Mouse (Mus musculus) stomach, embryonic 14.5 days (tissue): ENCODE results near the gene Evi2. TPM values are rescaled to one million over a fixed set of nuclear protein-coding genes. Genes with fewer than 3 reads are reported as not detected.

ENCODE experiments used
- ATAC-seq: fragments of 200-750 bp; cut with Nextera tagmentation; 2 replicates; pipeline ENCODE4 v1.8.0; 2017; ENCODE audit warnings: low read depth, moderate TSS enrichment; ENCODE audit not compliant: insufficient number of reproducible peaks, insufficient read depth, low FRiP score
- H3K27ac ChIP-seq: fragments of 300-500 bp; sonication (generic); 2 replicates; pipeline ENCODE4 v1.5.1; 2014; ENCODE audit warnings: mild to moderate bottlenecking, low read length, moderate library complexity, mixed read lengths
- H3K27me3 ChIP-seq: fragments of 300-500 bp; sonication (generic); 2 replicates; pipeline ENCODE4 v1.6.1; 2014; ENCODE audit warnings: low read length, control low read depth, mixed read lengths; ENCODE audit not compliant: control insufficient read depth, insufficient read depth
- H3K36me3 ChIP-seq: fragments of 300-500 bp; sonication (generic); 2 replicates; pipeline ENCODE4 v1.6.1; 2014; ENCODE audit warnings: mild to moderate bottlenecking, control low read depth, low read length, moderate library complexity, mixed read lengths; ENCODE audit not compliant: control insufficient read depth, insufficient read depth
- H3K4me1 ChIP-seq: fragments of 300-500 bp; sonication (generic); 2 replicates; pipeline ENCODE4 v1.6.1; 2014; ENCODE audit warnings: low read length, control low read depth, mixed read lengths; ENCODE audit not compliant: control insufficient read depth, insufficient read depth
- H3K4me2 ChIP-seq: fragments of 300-500 bp; sonication (generic); replicated peaks from 2 replicates; pipeline ENCODE4 v1.6.1; 2014; ENCODE audit warnings: low read depth, low read length, control low read depth
- H3K4me3 ChIP-seq: fragments of 300-500 bp; sonication (generic); 2 replicates; pipeline ENCODE4 v1.5.1; 2014; ENCODE audit warnings: low read depth, low read length, control low read depth
- H3K9ac ChIP-seq: fragments of 300-500 bp; sonication (generic); replicated peaks from 2 replicates; pipeline ENCODE4 v1.6.1; 2014; ENCODE audit warnings: low read depth, mild to moderate bottlenecking, control low read depth, low read length, moderate library complexity, mixed read lengths
- H3K9me3 ChIP-seq: fragments of 300-500 bp; sonication (generic); 2 replicates; pipeline ENCODE4 v1.6.1; 2016; ENCODE audit warnings: low read depth, low read length, control low read depth; ENCODE audit not compliant: control insufficient read depth
- WGBS: fragments of 180-500 bp; shearing (Covaris S2); extraction: QIAGEN DNeasy Blood & Tissue Kit; methylation state at CpG from one replicate; pipeline ENCODE4 v1.1.7; 2014; 5-methylcytosine and 5-hydroxymethylcytosine counted together
- polyA plus RNA-seq: library from polyadenylated mRNA; unstranded; fragments of >200 nt; fragmentation: Nextera tagmentation; extraction: Ambion mirVana; gene quantifications from 2 replicates; pipeline ENCODE4 v1.2.1, GENCODE M21; 2014

Evi2 gene
- polyA plus RNA-seq = 1.5 and 2.2 TPM in 2 replicates

DNA sequence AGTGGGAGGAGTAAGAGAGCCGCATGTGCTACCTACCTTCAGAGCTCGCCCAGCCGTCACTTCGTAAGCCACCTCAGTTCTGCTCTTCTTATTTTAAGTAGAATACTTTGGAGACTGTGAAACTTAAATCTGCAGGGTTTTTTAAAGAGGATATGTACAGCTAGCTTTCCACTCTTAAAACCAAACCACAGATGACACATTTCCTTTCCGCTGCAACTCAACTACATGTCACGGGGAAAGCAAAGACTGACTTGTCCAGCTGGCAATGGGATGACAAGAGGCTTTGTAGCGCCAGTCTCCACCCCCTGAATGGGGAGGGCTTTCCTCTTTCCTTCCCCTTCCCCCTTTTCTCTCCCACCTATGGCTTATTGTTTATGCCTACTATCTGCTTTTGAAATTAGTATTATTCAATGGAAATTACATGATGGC lies at the start of gene Evi2, which contains the start of gene Evi2a:
Gene Evi2 (minus strand): TSS at position 257 of the 429 bp plus-strand sequence.
Gene Evi2a (minus strand): TSS at position 277 of the 429 bp plus-strand sequence.
- no peaks in the 10 kb centered on the region for H3K9me3 ChIP-seq
- H3K27ac ChIP-seq = no peak within 1 kb of the TSS
- ATAC-seq = no peak
- H3K9ac ChIP-seq = no peak within 1 kb of the TSS
- no peak within 1 kb of the TSS for H3K4me3 ChIP-seq
- 90% methylated on average over 7 of the region's 7 CpGs for WGBS
- 0 out of 2 replicates have a peak, but pooled peaks cover 4% of the 10 kb centered on the region for H3K4me1 ChIP-seq
- H3K36me3 ChIP-seq = peaks cover 3% of the 10 kb centered on the region; the same call in 1 of the 2 replicates
- H3K27me3 ChIP-seq = no peaks in the 10 kb centered on the region
- no peak within 1 kb of the TSS for H3K4me2 ChIP-seq

DNA sequence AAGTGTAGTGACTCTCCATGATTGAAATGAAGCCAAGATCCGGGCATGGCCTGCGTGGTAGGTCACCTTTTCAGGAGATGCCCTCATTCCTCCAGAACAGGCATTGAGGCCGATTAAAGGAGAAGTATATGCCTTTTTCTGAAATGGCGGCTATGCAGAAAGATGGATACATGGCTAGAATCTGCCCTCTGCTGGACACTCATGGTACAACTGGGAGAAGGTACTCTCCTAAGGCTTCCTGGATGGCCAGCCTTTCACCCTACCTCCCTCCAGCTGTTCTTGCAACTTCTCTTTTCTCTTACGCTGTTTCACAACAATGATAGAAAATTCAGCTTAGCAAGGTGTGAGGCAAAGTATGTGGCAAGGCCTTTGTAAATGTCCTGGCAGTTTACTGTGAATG lies 47.4 kb upstream of the Evi2 start:
- no peak for ATAC-seq
- no peak overlapping the region for H3K27ac ChIP-seq
- H3K4me3 ChIP-seq = no peak overlapping the region
- no peak overlapping the region for H3K9ac ChIP-seq
- H3K27me3 ChIP-seq = no peaks in the 10 kb centered on the region
- WGBS = 50% methylated on average over 5 of the region's 5 CpGs
- no peaks in the 10 kb centered on the region for H3K4me1 ChIP-seq
- H3K9me3 ChIP-seq = no peaks in the 10 kb centered on the region
- H3K36me3 ChIP-seq = peaks cover 32% of the 10 kb centered on the region
- no peak overlapping the region for H3K4me2 ChIP-seq

DNA sequence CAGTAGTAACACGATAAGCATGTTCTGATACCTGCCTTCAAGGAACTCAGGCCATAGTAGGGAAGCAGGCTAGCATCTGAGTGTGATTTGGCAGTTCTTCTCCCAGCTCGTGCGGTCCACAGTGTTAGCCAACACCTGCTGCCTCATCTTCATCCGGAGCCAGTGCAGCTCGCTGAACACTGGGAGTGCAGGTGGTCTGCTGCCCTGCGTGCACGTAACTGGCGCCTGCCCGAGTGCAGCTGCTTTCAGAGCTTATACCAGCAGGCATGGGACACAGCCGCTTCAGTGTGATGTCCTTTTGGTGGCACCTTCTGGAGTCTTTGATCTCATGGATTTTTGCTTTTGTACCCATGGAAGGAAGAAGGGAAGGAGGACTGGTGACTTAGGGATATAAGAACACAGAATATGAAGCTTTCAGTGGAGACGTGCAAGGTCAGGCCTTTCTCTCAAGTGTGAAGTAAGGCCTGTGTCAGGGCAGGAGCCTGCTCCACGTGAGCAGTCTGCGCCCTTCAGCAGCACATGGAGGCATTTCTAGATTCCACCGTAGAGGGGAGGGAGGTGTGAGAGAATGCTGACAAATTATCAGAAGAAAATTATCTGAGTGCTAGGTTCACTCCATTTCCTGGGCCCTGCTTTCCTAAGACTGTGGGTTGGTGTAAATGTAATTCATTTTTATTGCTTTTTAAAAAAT lies 45.1 kb upstream of the Evi2 start:
- no peaks in the 10 kb centered on the region for H3K4me1 ChIP-seq
- WGBS = 91% methylated on average over 14 of the region's 14 CpGs
- no peak overlapping the region for H3K4me3 ChIP-seq
- H3K4me2 ChIP-seq = no peak overlapping the region
- H3K36me3 ChIP-seq = peaks cover 46% of the 10 kb centered on the region
- H3K27ac ChIP-seq = no peak overlapping the region
- no peak for ATAC-seq
- no peak overlapping the region for H3K9ac ChIP-seq
- H3K9me3 ChIP-seq = no peaks in the 10 kb centered on the region
- no peaks in the 10 kb centered on the region for H3K27me3 ChIP-seq

DNA sequence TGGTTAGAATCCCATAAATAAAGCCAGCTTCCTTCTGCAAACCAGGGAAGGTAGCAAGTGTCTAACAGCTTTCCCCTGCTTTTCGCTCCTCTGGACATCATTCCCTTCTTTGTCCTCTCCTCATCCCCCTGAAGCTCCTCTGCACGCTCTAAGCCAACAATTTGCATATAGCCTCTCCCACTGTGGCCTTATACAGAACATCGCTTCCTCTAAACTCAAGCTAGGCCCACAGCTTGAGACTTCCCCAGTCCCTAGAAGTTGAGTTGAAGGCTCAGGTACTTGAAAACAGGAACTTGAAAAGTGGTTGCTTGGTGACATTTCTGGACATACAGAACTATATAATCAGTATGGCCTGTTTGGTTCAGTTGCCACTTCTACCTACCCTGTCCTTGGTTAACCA lies 43.4 kb upstream of the Evi2 start:
- Histone ChIP-seq H3K4me3 (no peak overlapping the region), H3K36me3 (peaks cover 44% of the 10 kb centered on the region), H3K9ac (no peak overlapping the region), H3K4me2 (no peak overlapping the region), H3K27ac (no peak overlapping the region), H3K4me1 (no peaks in the 10 kb centered on the region), H3K27me3 (no peaks in the 10 kb centered on the region), H3K9me3 (no peaks in the 10 kb centered on the region)
- no peak for ATAC-seq
- WGBS = 91% methylated on average over 3 of the region's 3 CpGs

DNA sequence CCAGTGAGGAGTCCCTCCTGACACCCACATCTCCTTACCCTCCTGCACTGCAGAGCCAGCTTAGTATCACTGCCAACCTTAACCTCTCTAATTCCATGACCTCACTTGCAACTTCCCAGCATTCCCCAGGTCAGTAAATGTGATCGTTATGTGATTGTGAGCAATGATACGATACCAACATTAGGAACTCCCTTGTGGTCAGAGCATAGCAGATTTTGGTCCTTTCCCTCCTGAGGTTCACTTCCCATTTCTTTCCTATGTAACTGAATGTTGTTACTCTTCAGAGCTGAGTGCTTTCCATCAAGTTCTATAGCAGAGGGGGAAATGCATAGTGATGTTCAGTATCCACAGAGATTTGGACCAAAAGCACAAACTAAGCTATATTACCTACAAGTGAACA lies 39.9 kb upstream of the Evi2 start:
- H3K9ac ChIP-seq = no peak overlapping the region
- no peaks in the 10 kb centered on the region for H3K27me3 ChIP-seq
- no peak overlapping the region for H3K27ac ChIP-seq
- no peak for ATAC-seq
- no peak overlapping the region for H3K4me3 ChIP-seq
- no peaks in the 10 kb centered on the region for H3K4me1 ChIP-seq
- H3K4me2 ChIP-seq = no peak overlapping the region
- WGBS = 95% methylated on average over 2 of the region's 2 CpGs
- H3K36me3 ChIP-seq = peaks cover 51% of the 10 kb centered on the region
- no peaks in the 10 kb centered on the region for H3K9me3 ChIP-seq

DNA sequence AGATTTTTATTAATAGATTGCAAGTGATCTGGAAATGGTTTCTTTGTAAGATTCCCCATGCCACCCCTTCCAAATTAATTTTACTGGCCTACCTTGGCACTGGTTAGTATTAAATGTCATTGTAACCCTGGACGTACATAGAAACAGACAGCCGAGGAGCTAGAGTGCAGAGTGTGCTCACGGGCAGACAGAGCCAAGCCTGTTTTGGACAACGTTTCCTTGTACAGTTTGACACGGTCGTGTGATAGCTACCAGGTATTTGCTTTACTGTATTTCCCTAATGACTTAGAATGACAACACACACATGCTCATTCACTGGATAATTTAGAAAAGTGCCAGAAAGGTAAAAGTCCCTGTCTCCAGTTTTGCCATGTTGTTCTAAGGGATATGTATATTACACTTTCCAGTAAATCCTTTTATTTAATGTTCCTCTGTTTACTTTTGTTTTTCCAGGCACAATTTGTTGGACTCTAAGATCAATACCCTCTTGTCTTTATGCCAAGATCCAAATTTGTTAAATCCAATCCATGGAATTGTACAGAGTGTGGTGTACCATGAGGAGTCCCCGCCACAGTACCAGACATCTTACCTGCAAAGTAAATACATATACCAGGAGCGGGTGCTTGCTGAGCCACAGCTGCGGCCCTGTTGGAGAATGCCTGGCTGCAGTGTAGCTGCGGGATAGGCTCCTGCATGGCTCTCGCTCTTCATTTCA lies 38.0 kb upstream of the Evi2 start:
- Histone ChIP-seq H3K27ac (no peak overlapping the region), H3K4me2 (no peak overlapping the region), H3K27me3 (no peaks in the 10 kb centered on the region), H3K4me3 (no peak overlapping the region), H3K9ac (no peak overlapping the region), H3K9me3 (no peaks in the 10 kb centered on the region), H3K36me3 (peaks cover 47% of the 10 kb centered on the region), H3K4me1 (no peaks in the 10 kb centered on the region)
- ATAC-seq = no peak
- WGBS = 88% methylated on average over 11 of the region's 11 CpGs

DNA sequence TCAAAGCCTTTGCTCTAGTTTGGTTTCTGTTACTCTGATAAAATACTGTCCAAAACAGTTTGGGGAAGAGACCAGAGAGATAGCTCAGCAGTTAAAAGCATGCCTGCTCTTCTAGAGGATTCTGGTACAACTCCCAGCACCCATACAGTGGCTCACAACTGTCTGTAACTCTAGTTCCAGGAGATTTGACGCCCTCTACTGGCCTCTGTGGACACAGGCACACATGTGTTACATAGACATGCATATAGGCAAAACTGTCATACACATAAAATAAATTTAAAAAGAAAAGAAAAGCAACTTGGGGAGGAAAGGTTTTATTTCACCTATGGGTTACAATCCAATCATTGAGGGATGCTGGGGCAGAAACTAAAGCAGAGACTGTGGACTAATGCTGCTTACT lies 36.6 kb upstream of the Evi2 start:
- Histone ChIP-seq H3K27me3 (no peaks in the 10 kb centered on the region), H3K4me2 (no peak overlapping the region), H3K4me1 (no peaks in the 10 kb centered on the region), H3K36me3 (peaks cover 52% of the 10 kb centered on the region), H3K9me3 (no peaks in the 10 kb centered on the region), H3K4me3 (no peak overlapping the region), H3K9ac (no peak overlapping the region), H3K27ac (no peak overlapping the region)
- no peak for ATAC-seq
- WGBS = 55% methylated on average over 1 of the region's 1 CpGs

DNA sequence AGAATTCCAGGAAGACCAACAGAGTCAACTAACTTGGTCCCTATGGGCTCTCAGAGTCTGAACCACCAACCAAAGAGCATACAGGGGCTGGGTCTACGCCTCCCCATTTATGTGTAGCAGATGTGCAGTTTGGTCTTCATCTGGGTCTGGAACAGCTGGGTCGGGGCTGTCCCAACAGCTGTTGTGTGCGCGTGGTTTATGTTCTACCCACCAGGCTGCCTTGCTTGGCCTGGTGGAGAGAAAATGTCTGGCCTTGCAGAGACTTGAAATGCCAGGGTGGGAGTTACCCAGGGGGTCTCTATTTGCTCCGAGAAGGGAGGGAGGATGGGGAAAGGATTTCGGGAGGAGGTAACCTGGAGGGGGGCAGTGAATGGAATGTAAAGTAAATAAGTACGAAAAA lies 33.1 kb upstream of the Evi2 start:
- H3K4me3 ChIP-seq = no peak overlapping the region
- WGBS = 86% methylated on average over 7 of the region's 7 CpGs
- H3K9ac ChIP-seq = no peak overlapping the region
- no peak for ATAC-seq
- H3K4me2 ChIP-seq = no peak overlapping the region
- H3K27me3 ChIP-seq = no peaks in the 10 kb centered on the region
- H3K9me3 ChIP-seq = no peaks in the 10 kb centered on the region
- no peak overlapping the region for H3K27ac ChIP-seq
- peaks cover 48% of the 10 kb centered on the region for H3K36me3 ChIP-seq
- no peaks in the 10 kb centered on the region for H3K4me1 ChIP-seq
